Mouse (Mus musculus) kidney, adult 11 months (tissue): ENCODE data around the gene Camkk2.

Experiments
- DNase-seq: peaks from one replicate; pipeline ENCODE4 v3.0.0; 2022

The Camkk2 gene

GRCm38 (mm10) chr5:122780791-122781432, 1.7 kb upstream of the Camkk2 start:
- no peak for DNase-seq

- no peak for DNase-seq
Measured at GRCm38 (mm10) chr5:122778231-122779226, 680 bp downstream of the Camkk2 start.

- DNase-seq, result no peak
Measured at GRCm38 (mm10) chr5:122777322-122777721, 1.9 kb downstream of the Camkk2 start.

- DNase-seq, result no peak
Measured at GRCm38 (mm10) chr5:122775646-122776286, 3.4 kb downstream of the Camkk2 start.

- no peak for DNase-seq
Measured at GRCm38 (mm10) chr5:122774743-122775611, 4.2 kb downstream of the Camkk2 start.

- DNase-seq, result no peak
Measured at GRCm38 (mm10) chr5:122773756-122774155, 5.5 kb downstream of the Camkk2 start.

GRCm38 (mm10) chr5:122771428-122771827, 7.8 kb downstream of the Camkk2 start:
- DNase-seq, result no peak

- DNase-seq, result peak; percentile 83
Measured at GRCm38 (mm10) chr5:122770806-122771261, 8.4 kb downstream of the Camkk2 start.

- no peak for DNase-seq
Measured at GRCm38 (mm10) chr5:122770304-122770703, 8.9 kb downstream of the Camkk2 start.

GRCm38 (mm10) chr5:122769101-122769568, 10.1 kb downstream of the Camkk2 start:
- no peak for DNase-seq

- no peak for DNase-seq
Measured at GRCm38 (mm10) chr5:122767283-122767682, 11.9 kb downstream of the Camkk2 start.

- DNase-seq, result no peak
Measured at GRCm38 (mm10) chr5:122764032-122764464, 15.2 kb downstream of the Camkk2 start.

- DNase-seq, result no peak
Measured at GRCm38 (mm10) chr5:122763271-122764031, 15.8 kb downstream of the Camkk2 start.

- DNase-seq, result peak; percentile 83
Measured at GRCm38 (mm10) chr5:122756680-122757079, 22.5 kb downstream of the Camkk2 start.

- no peak for DNase-seq
Measured at GRCm38 (mm10) chr5:122756144-122756543, 23.1 kb downstream of the Camkk2 start.

- no peak for DNase-seq
Measured at GRCm38 (mm10) chr5:122755620-122756019, 23.6 kb downstream of the Camkk2 start.

- DNase-seq, result no peak
Measured at GRCm38 (mm10) chr5:122754477-122754876, 24.7 kb downstream of the Camkk2 start.

GRCm38 (mm10) chr5:122747950-122748349, 31.3 kb downstream of the Camkk2 start:
- DNase-seq, result no peak

GRCm38 (mm10) chr5:122743880-122744422, 35.3 kb downstream of the Camkk2 start:
- DNase-seq, result no peak

- DNase-seq, result no peak
Measured at GRCm38 (mm10) chr5:122736761-122737160, 42.4 kb downstream of the Camkk2 start.

- DNase-seq, result no peak
Measured at GRCm38 (mm10) chr5:122735853-122736252, 43.4 kb downstream of the Camkk2 start.
